Mouse (Mus musculus) forebrain, embryonic 15.5 days (tissue): ENCODE measurements at regions not wholly inside any gene's neighbourhood (a gene's known extent, or its start where the extent isn't known, plus 50 kb on each side); places are given as distances from the start of the nearest gene placed in this dataset.

Experiments
- ATAC-seq: fragments of 200-750 bp; cut with Nextera tagmentation; replicated peaks from 2 replicates; pipeline ENCODE4 v1.8.0; 2017; ENCODE audit warnings: mild to moderate bottlenecking, moderate TSS enrichment, moderate library complexity
- H3K27ac ChIP-seq: fragments of 300-500 bp; sonication (generic); replicated peaks from 2 replicates; pipeline ENCODE4 v1.5.1; 2015; ENCODE audit warnings: mild to moderate bottlenecking, inconsistent platforms
- H3K27me3 ChIP-seq: fragments of 300-500 bp; sonication (generic); 2 replicates; pipeline ENCODE4 v1.6.1; 2015; ENCODE audit warnings: inconsistent platforms
- H3K36me3 ChIP-seq: fragments of 300-500 bp; sonication (generic); 2 replicates; pipeline ENCODE4 v1.6.1; 2015; ENCODE audit warnings: mild to moderate bottlenecking, inconsistent platforms
- H3K4me1 ChIP-seq: fragments of 300-500 bp; sonication (generic); 2 replicates; pipeline ENCODE4 v1.6.1; 2015; ENCODE audit warnings: inconsistent platforms
- H3K4me2 ChIP-seq: fragments of 300-500 bp; sonication (generic); replicated peaks from 2 replicates; pipeline ENCODE4 v1.6.1; 2015; ENCODE audit warnings: mild to moderate bottlenecking, inconsistent platforms
- H3K4me3 ChIP-seq: fragments of 300-500 bp; sonication (generic); 2 replicates; pipeline ENCODE4 v1.5.1; 2015; ENCODE audit warnings: mild to moderate bottlenecking, inconsistent platforms
- H3K9ac ChIP-seq: fragments of 300-500 bp; sonication (generic); replicated peaks from 2 replicates; pipeline ENCODE4 v1.6.1; 2015; ENCODE audit warnings: mild to moderate bottlenecking, inconsistent platforms
- H3K9me3 ChIP-seq: fragments of 300-500 bp; sonication (generic); 2 replicates; pipeline ENCODE4 v1.6.1; 2016; ENCODE audit warnings: inconsistent platforms
- WGBS: fragments of 180-500 bp; shearing (Covaris S2); methylation state at CpG from one replicate; pipeline ENCODE4 v1.1.7; 2015; ENCODE audit warnings: mixed read lengths; 5-methylcytosine and 5-hydroxymethylcytosine counted together

GRCm38 (mm10) chr1:13467886-13468630 lies 2054.2 kb downstream of the A830018L16Rik start:
- Histone ChIP-seq H3K4me1 (no peaks in the 10 kb centered on the region), H3K4me3 (no peak overlapping the region), H3K9ac (no peak overlapping the region), H3K9me3 (no peaks in the 10 kb centered on the region), H3K4me2 (no peak overlapping the region), H3K27me3 (no peaks in the 10 kb centered on the region), H3K36me3 (no peaks in the 10 kb centered on the region), H3K27ac (no peak overlapping the region)
- 24% methylated on average over 2 of the region's 2 CpGs for WGBS
- ATAC-seq: no peak

DNA sequence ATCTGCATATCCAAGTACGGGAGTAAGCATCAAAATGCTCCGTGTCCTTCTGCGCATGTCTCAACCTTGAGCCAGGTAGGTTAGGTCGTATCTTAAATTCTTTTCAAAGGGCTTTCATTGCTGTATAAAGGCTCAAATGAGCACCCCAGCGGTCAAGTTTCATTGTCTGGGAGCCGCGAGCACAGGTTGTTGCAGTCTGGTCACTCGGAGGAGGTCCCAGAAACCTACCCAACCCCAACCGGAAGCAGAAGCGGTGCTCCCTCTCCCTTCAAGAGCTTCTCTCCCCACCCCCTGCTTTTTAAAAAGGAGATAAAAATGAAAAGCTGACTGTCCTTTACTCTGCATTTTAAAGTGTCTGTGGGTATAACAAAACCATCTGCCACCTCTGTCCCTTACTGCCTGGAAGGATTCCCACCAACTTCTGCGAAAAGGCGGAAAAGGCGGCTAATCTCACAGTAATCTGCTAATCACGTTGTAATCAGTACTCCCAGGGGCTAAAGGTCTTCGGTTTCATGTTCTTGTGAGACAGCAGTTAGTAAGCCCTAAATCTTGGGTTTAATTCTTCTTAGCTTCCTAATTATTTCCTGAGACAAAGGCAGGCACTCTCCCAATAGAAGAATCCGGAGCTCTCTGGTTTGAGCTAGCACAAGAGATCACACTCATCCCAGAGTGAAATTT lies 2081.0 kb downstream of the A830018L16Rik start:
- 14% methylated on average over 16 of the region's 16 CpGs for WGBS
- H3K36me3 ChIP-seq: no peaks in the 10 kb centered on the region
- 0 out of 2 replicates have a peak, but pooled peaks cover 6% of the 10 kb centered on the region for H3K4me1 ChIP-seq
- H3K9me3 ChIP-seq: no peaks in the 10 kb centered on the region
- peak overlapping the region; percentile 43 for H3K4me2 ChIP-seq
- no peak overlapping the region for H3K27ac ChIP-seq
- 0 out of 2 replicates have a peak overlapping the region, but pooled peaks have one; percentile 19 for H3K9ac ChIP-seq
- peak overlapping the region; percentile 34 for H3K4me3 ChIP-seq
- no peak for ATAC-seq
- H3K27me3 ChIP-seq: no peaks in the 10 kb centered on the region

- WGBS: 33% methylated on average over 2 of the region's 2 CpGs
- H3K9me3 ChIP-seq: no peaks in the 10 kb centered on the region
- H3K27ac ChIP-seq: no peak overlapping the region
- H3K4me1 ChIP-seq: 0 out of 2 replicates have a peak, but pooled peaks cover 6% of the 10 kb centered on the region
- no peaks in the 10 kb centered on the region for H3K27me3 ChIP-seq
- no peaks in the 10 kb centered on the region for H3K36me3 ChIP-seq
- H3K4me2 ChIP-seq: no peak overlapping the region
- no peak overlapping the region for H3K9ac ChIP-seq
- ATAC-seq: no peak
- H3K4me3 ChIP-seq: no peak overlapping the region
Measured at GRCm38 (mm10) chr1:13496386-13496785, 2082.5 kb downstream of the A830018L16Rik start.

DNA sequence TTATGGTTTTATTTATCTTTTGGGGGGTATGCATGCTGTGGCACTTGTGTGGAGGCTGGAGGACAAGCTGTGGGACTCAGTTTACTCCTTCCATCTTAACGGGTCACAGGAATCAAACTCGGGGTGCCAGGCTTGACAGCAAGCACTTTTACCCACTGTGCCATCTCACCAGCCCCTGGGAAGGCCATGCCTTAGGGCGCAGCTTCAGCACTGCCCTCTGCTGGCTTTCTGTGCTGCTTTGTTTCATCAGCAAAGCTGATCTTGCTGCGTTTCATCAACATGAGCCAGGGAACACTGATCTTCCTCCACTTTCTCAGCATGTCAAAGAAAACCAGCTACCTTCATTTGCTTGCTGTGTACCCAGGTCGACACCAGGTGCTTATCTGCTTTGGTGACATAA lies 2086.6 kb downstream of the A830018L16Rik start:
- Histone ChIP-seq H3K27ac (no peak overlapping the region), H3K9ac (no peak overlapping the region), H3K4me3 (no peak overlapping the region), H3K4me1 (no peaks in the 10 kb centered on the region), H3K27me3 (no peaks in the 10 kb centered on the region), H3K36me3 (no peaks in the 10 kb centered on the region), H3K4me2 (no peak overlapping the region), H3K9me3 (no peaks in the 10 kb centered on the region)
- no peak for ATAC-seq
- 28% methylated on average over 5 of the region's 5 CpGs for WGBS

DNA sequence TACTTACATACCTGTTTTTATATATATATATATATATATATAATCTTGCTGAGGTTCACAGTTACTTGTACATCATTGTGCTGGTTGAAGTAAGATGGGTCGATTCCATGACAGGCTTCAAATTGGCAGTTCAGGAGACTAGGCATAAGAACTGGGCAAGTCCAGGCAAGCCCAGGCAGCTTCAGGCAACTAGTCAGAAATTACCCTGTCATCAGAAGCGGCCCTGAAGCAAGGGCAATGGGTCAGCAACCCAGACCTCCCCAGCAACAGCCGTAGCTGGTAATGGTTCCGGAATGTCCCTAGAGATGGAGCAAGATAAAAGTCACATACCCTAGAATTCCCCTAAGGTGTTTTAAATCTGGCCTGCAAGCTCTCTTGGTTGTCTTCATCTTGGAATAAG lies 2088.0 kb downstream of the A830018L16Rik start:
- WGBS: 90% methylated on average over 4 of the region's 4 CpGs
- Histone ChIP-seq H3K4me2 (no peak overlapping the region), H3K27ac (no peak overlapping the region), H3K9me3 (no peaks in the 10 kb centered on the region), H3K27me3 (no peaks in the 10 kb centered on the region), H3K4me1 (no peaks in the 10 kb centered on the region), H3K36me3 (no peaks in the 10 kb centered on the region), H3K9ac (no peak overlapping the region), H3K4me3 (no peak overlapping the region)
- no peak for ATAC-seq

- Histone ChIP-seq H3K4me2 (no peak overlapping the region), H3K27ac (no peak overlapping the region), H3K4me3 (no peak overlapping the region), H3K27me3 (no peaks in the 10 kb centered on the region), H3K36me3 (no peaks in the 10 kb centered on the region), H3K9me3 (no peaks in the 10 kb centered on the region), H3K9ac (no peak overlapping the region), H3K4me1 (no peaks in the 10 kb centered on the region)
- 97% methylated on average over 11 of the region's 11 CpGs for WGBS
- ATAC-seq: no peak
Measured at GRCm38 (mm10) chr1:13513761-13514160, 2099.9 kb downstream of the A830018L16Rik start.
